Mouse (Mus musculus): Measurements from ENCODE around the gene Bicd2. TPM values are rescaled to one million over a fixed set of nuclear protein-coding genes. Genes with fewer than 3 reads are reported as not detected.
"Not testable (repeated sequence)": the region's sequence is repeated elsewhere in the genome, so short reads cannot be mapped to it uniquely, and the experiment has no call there.

Bicd2 gene
- total RNA-seq, 2 experiments from 2014 or later = 31.0 to 31.6 TPM

- DNase-seq = no peak
Measured at GRCm38 (mm10) chr13:49358184-49358583, 16.8 kb downstream of the Bicd2 start.

GRCm38 (mm10) chr13:49360906-49361406, 19.6 kb downstream of the Bicd2 start:
- no peak for DNase-seq

GRCm38 (mm10) chr13:49362364-49362763, 21.0 kb downstream of the Bicd2 start:
- no peak for DNase-seq

- DNase-seq = no peak
Measured at GRCm38 (mm10) chr13:49362804-49363203, 21.4 kb downstream of the Bicd2 start.

GRCm38 (mm10) chr13:49364716-49365115, 23.3 kb downstream of the Bicd2 start:
- peak; percentile 81 for DNase-seq

GRCm38 (mm10) chr13:49367657-49368440, 26.5 kb downstream of the Bicd2 start:
- no peak for DNase-seq

- DNase-seq = no peak
Measured at GRCm38 (mm10) chr13:49369404-49369803, 28.0 kb downstream of the Bicd2 start.

GRCm38 (mm10) chr13:49370216-49370615, 28.8 kb downstream of the Bicd2 start:
- not testable (repeated sequence) for DNase-seq

GRCm38 (mm10) chr13:49370916-49371315, 29.5 kb downstream of the Bicd2 start:
- DNase-seq = not testable (repeated sequence)

GRCm38 (mm10) chr13:49371428-49371899, 30.1 kb downstream of the Bicd2 start:
- peak; percentile 79 for DNase-seq

- no peak for DNase-seq
Measured at GRCm38 (mm10) chr13:49372370-49373060, 31.1 kb downstream of the Bicd2 start.

- no peak for DNase-seq
Measured at GRCm38 (mm10) chr13:49374304-49374703, 32.9 kb downstream of the Bicd2 start.

- DNase-seq = no peak
Measured at GRCm38 (mm10) chr13:49374730-49375129, 33.3 kb downstream of the Bicd2 start.

- no peak for DNase-seq
Measured at GRCm38 (mm10) chr13:49377608-49378007, 36.2 kb downstream of the Bicd2 start.

- no peak for DNase-seq
Measured at GRCm38 (mm10) chr13:49379301-49379700, 37.9 kb downstream of the Bicd2 start.

GRCm38 (mm10) chr13:49381230-49381629, 39.8 kb downstream of the Bicd2 start:
- peak; percentile 94 for DNase-seq

GRCm38 (mm10) chr13:49382997-49383396, 41.6 kb downstream of the Bicd2 start:
- no peak for DNase-seq

GRCm38 (mm10) chr13:49384751-49385463, 43.5 kb downstream of the Bicd2 start:
- DNase-seq = peak; percentile 54

- peak; percentile 48 for DNase-seq
Measured at GRCm38 (mm10) chr13:49391374-49391773, 50.0 kb downstream of the Bicd2 start.

GRCm38 (mm10) chr13:49393579-49393978, 52.2 kb downstream of the Bicd2 start:
- DNase-seq = no peak

GRCm38 (mm10) chr13:49394886-49395447, 53.6 kb downstream of the Bicd2 start:
- DNase-seq = no peak

GRCm38 (mm10) chr13:49396798-49397197, 55.4 kb downstream of the Bicd2 start:
- DNase-seq = no peak

Measured in adrenal gland, postnatal 10 days (tissue).